Mouse (Mus musculus): ENCODE results near the gene Rif1. TPM values are rescaled to one million over a fixed set of nuclear protein-coding genes. Genes with fewer than 3 reads are reported as not detected.

The Rif1 gene
- 5.7 and 6.5 TPM in 2 replicates for polyA plus RNA-seq (2012; rRNA removed)

DNA sequence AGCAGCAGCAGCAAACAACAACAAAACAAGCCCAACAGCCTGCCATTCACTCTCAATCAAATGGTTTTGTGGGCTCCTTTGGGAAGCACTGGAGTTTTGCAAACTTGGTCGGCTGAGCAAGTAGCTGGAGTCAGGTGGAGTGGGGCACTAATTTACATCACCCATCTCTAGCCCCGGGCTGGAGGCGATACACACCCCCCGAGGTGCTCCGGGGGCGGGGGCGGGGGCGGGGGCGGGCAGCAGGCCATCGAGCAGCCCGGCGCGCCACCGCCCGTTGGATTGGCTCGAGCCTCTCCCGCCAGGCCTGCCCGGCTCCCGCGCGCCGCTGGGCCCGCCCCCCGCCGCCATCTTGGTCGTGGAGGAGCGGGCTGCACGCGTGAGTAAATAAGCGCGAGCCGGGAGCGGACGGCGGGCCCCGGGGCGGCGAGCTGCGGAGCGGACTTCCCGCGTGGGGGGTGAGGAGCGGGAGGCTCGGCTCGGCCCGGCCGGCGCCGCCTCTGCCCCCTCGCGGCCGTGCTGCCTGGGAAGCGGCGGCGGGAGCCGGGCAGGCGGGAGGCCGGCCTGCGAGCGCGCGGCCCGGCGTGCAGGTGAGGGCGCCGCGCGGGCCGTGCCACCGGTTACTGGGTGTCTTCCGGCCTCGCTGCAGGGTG lies at the start of gene Rif1:
Rif1 (plus strand) TSS at position 342 of the 650 bp plus-strand sequence.

DNA sequence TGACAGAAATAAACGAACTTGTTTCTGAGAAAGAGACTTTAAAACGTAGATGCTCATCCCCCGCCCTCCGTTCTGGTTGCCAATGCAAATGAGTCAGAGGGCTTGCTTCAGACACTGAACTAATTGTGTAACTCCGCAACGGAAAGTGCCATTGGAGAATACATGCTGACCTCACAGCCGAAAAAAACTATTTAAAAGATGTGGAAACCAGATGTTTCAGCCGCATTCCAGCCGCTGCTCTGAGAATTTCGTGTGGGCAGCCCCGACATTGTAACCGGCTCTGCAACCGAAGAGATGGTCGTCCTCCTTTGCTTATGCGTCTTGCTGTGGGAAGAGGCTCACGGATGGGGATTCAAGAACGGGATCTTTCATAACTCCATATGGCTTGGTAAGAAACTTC lies 34.8 kb upstream of the Rif1 start, which contains the start of gene Tnfaip6:
Tnfaip6 (plus strand) TSS at position 128 of the 400 bp plus-strand sequence.

Other genes starting within 250 kb of the Rif1 start
- 9.4 and 10.2 TPM in 2 replicates for gene Rbm43, start 137.7 kb upstream of the Rif1 start, polyA plus RNA-seq (2012; rRNA removed)
- gene Nmi, start 99.3 kb upstream of the Rif1 start, polyA plus RNA-seq (2012; rRNA removed), result 11.9 and 15.0 TPM in 2 replicates
- 0.14 and 0.20 TPM in 2 replicates for gene Tnfaip6, start 34.8 kb upstream of the Rif1 start, polyA plus RNA-seq (2012; rRNA removed)